In genomic region chr8:70574302-70574701, GRCm38 (mm10) we compare ENCODE assay signal across 20 mouse cellular contexts. TPM values are rescaled to one million over a fixed set of nuclear protein-coding genes. Genes with fewer than 3 reads are reported as not detected.
DNase-seq lines count a peak whose midpoint lies in the region; ATAC-seq and TF ChIP-seq lines count a peak whose summit lies in the region.
"Had no signal": no experiment of that assay in that cellular context is flagged by ENCODE, and none has a peak within 500 bp of the region (broad histone marks: within the 10 kb centered on the region; RNA-seq: fewer than 3 reads in every experiment).

No protein-coding gene starts in this region.

- peak; percentile 13 for DNase-seq in cerebellum, adult 9-11 months
- DNase-seq in cerebellum, adult 18-20 months, result no peak
- DNase-seq in heart, adult 8-10 months (ENCODE audit: low spot score), result no peak
- DNase-seq in kidney, postnatal 0 days (ENCODE audit: low spot score), result no peak
- no peak for DNase-seq in kidney, adult 18-20 months
- DNase-seq: cerebellum, adult 11 months; liver, embryonic 13.5 days; lung, postnatal 4 days; midbrain, embryonic 14.5 days; thymus, postnatal 4 days had no signal

- H3K4me2 ChIP-seq in heart, embryonic 15.5 days, result no peak overlapping the region
- H3K4me2 ChIP-seq in kidney, postnatal 0 days (ENCODE audit: low read length), result no peak overlapping the region
- H3K4me2 ChIP-seq: forebrain, embryonic 13.5 days; heart, embryonic 11.5 days; hindbrain, embryonic 13.5 days; limb, embryonic 15.5 days; liver, embryonic 13.5 days had no signal

- no peaks in the 10 kb centered on the region for H3K27me3 ChIP-seq in heart, embryonic 15.5 days
- H3K27me3 ChIP-seq in kidney, postnatal 0 days (ENCODE audit: insufficient read depth, low read length), result no peaks in the 10 kb centered on the region
- H3K27me3 ChIP-seq: forebrain, embryonic 13.5 days; hindbrain, embryonic 13.5 days; limb, embryonic 15.5 days; liver, embryonic 13.5 days; Patski had no signal

- peak overlapping the region; percentile 29 for H3K27ac ChIP-seq in heart, embryonic 15.5 days
- H3K27ac ChIP-seq in kidney, postnatal 0 days, result peak overlapping the region; percentile 39; the same call in 1 of the 2 replicates
- H3K27ac ChIP-seq in brown adipose tissue, adult 24 weeks (replicated peaks; ENCODE audit: low read depth, low read length), result 0 out of 2 replicates have a peak overlapping the region, but pooled peaks have one; percentile 35
- H3K27ac ChIP-seq: forebrain, embryonic 13.5 days; hindbrain, embryonic 13.5 days; limb, embryonic 10.5 days; limb, embryonic 15.5 days; liver, embryonic 13.5 days had no signal

- H3K9ac ChIP-seq in heart, embryonic 15.5 days, result no peak overlapping the region
- H3K9ac ChIP-seq in kidney, postnatal 0 days (ENCODE audit: low read depth, low read length), result no peak overlapping the region
- H3K9ac ChIP-seq: forebrain, embryonic 13.5 days; hindbrain, embryonic 13.5 days; limb, embryonic 15.5 days; liver, embryonic 13.5 days had no signal

- no peak overlapping the region for H3K4me3 ChIP-seq in heart, embryonic 15.5 days
- H3K4me3 ChIP-seq in kidney, postnatal 0 days (replicated peaks; ENCODE audit: low read depth, low read length), result no peak overlapping the region
- H3K4me3 ChIP-seq in brown adipose tissue, adult 24 weeks (ENCODE audit: insufficient read depth, low read depth, low read length), result no peak overlapping the region
- H3K4me3 ChIP-seq: forebrain, embryonic 13.5 days; hindbrain, embryonic 13.5 days; limb, embryonic 10.5 days; limb, embryonic 15.5 days; liver, embryonic 13.5 days had no signal

- peaks cover 15% of the 10 kb centered on the region; the same call in 1 of the 2 replicates for H3K36me3 ChIP-seq in heart, embryonic 15.5 days
- H3K36me3 ChIP-seq in kidney, postnatal 0 days (ENCODE audit: insufficient read depth, low read length), result peaks cover 8% of the 10 kb centered on the region; the same call in 1 of the 2 replicates

- no peak for TF ChIP-seq CTCF in kidney, postnatal 0 days (IDR thresholded peaks at IDR 0.05; ENCODE audit: low read depth)

- peaks cover 34% of the 10 kb centered on the region for H3K4me1 ChIP-seq in heart, embryonic 15.5 days (replicated peaks)
- H3K4me1 ChIP-seq in kidney, postnatal 0 days (replicated peaks; ENCODE audit: insufficient read depth, low read length), result no peaks in the 10 kb centered on the region
- H3K4me1 ChIP-seq in brown adipose tissue, adult 24 weeks (ENCODE audit: control insufficient read depth, insufficient read depth, insufficient read length, low read length), result peaks cover 35% of the 10 kb centered on the region
- H3K4me1 ChIP-seq: forebrain, embryonic 13.5 days; limb, embryonic 10.5 days; limb, embryonic 15.5 days had no signal

- no peak for ATAC-seq in heart, embryonic 15.5 days (replicated peaks; ENCODE audit: insufficient number of reproducible peaks, insufficient read depth, low FRiP score, low read depth)
- ATAC-seq in kidney, postnatal 0 days (replicated peaks; ENCODE audit: low FRiP score, low read depth), result no peak
- ATAC-seq: forebrain, embryonic 13.5 days; intestine, embryonic 16.5 days; Patski had no signal

- no peaks in the 10 kb centered on the region for H3K9me3 ChIP-seq in heart, embryonic 15.5 days (replicated peaks)
- no peaks in the 10 kb centered on the region for H3K9me3 ChIP-seq in kidney, postnatal 0 days (replicated peaks; ENCODE audit: low read length)
- H3K9me3 ChIP-seq: forebrain, embryonic 13.5 days; G1E; hindbrain, embryonic 13.5 days; limb, embryonic 10.5 days; limb, embryonic 15.5 days; liver, embryonic 13.5 days had no signal

RNA-seq across cellular contexts. Expression of gene Isyna1, which starts 19.9 kb away (rescaled TPM):
- 92.9 and 121 TPM in 2 replicates for polyA plus RNA-seq in heart, embryonic 15.5 days (2015; fragmentation: Nextera tagmentation; extraction: Ambion mirVana)
- 10 to 100 TPM; 15.5 to 37.5 (median 23.7) TPM for total RNA-seq in heart, adult 8-10 months (2022)
- 166 and 169 TPM in 2 replicates for polyA plus RNA-seq in kidney, postnatal 0 days (2015; fragmentation: Nextera tagmentation; extraction: Ambion mirVana)
- 7.7 and 17.4 TPM in 2 replicates for polyA plus RNA-seq in brown adipose tissue, adult 24 weeks (2012; ENCODE audit: insufficient read depth, insufficient read length, missing spikeins)

RNA-seq across cellular contexts. Expression of gene Ssbp4, which starts 34.4 kb away (rescaled TPM):
- 62.1 and 82.6 TPM in 2 replicates for polyA plus RNA-seq in heart, embryonic 15.5 days (2015; fragmentation: Nextera tagmentation; extraction: Ambion mirVana)
- total RNA-seq in heart, adult 8-10 months (2022), result 10 to 100 TPM; 29.1 to 34.1 (median 31.3) TPM
- 166 and 188 TPM in 2 replicates for polyA plus RNA-seq in kidney, postnatal 0 days (2015; fragmentation: Nextera tagmentation; extraction: Ambion mirVana)
- 29.6 and 45.0 TPM in 2 replicates for polyA plus RNA-seq in brown adipose tissue, adult 24 weeks (2012; ENCODE audit: insufficient read depth, insufficient read length, missing spikeins)

RNA-seq across cellular contexts. Expression of gene Ell, which starts 35.0 kb away (rescaled TPM):
- 10.8 and 15.0 TPM in 2 replicates for polyA plus RNA-seq in heart, embryonic 15.5 days (2015; fragmentation: Nextera tagmentation; extraction: Ambion mirVana)
- 10 to 100 TPM in 3 of 4 experiments, 1 to 10 TPM in 1; 9.3 to 12.4 (median 10.6) TPM for total RNA-seq in heart, adult 8-10 months (2022)
- polyA plus RNA-seq in kidney, postnatal 0 days (2015; fragmentation: Nextera tagmentation; extraction: Ambion mirVana), result 14.9 and 17.1 TPM in 2 replicates
- 7.3 and 9.1 TPM in 2 replicates for polyA plus RNA-seq in brown adipose tissue, adult 24 weeks (2012; ENCODE audit: insufficient read depth, insufficient read length, missing spikeins)

RNA-seq across cellular contexts. Expression of gene Lrrc25, which starts 41.7 kb away (rescaled TPM):
- 1.4 and 3.4 TPM in 2 replicates for polyA plus RNA-seq in heart, embryonic 15.5 days (2015; fragmentation: Nextera tagmentation; extraction: Ambion mirVana)
- total RNA-seq in heart, adult 8-10 months (2022), result 1 to 10 TPM; 1.4 to 2.3 (median 1.8) TPM
- polyA plus RNA-seq in kidney, postnatal 0 days (2015; fragmentation: Nextera tagmentation; extraction: Ambion mirVana), result 1.9 and 2.8 TPM in 2 replicates
- 2.0 TPM in 2 replicates for polyA plus RNA-seq in brown adipose tissue, adult 24 weeks (2012; ENCODE audit: insufficient read depth, insufficient read length, missing spikeins)

RNA-seq across cellular contexts. Expression of gene Kxd1, which starts 46.5 kb away (rescaled TPM):
- polyA plus RNA-seq in heart, embryonic 15.5 days (2015; fragmentation: Nextera tagmentation; extraction: Ambion mirVana), result 64.5 and 68.8 TPM in 2 replicates
- total RNA-seq in heart, adult 8-10 months (2022), result 100 to 1,000 TPM in 3 of 4 experiments, 10 to 100 TPM in 1; 97.9 to 114 (median 103) TPM
- 81.3 and 81.8 TPM in 2 replicates for polyA plus RNA-seq in kidney, postnatal 0 days (2015; fragmentation: Nextera tagmentation; extraction: Ambion mirVana)
- polyA plus RNA-seq in brown adipose tissue, adult 24 weeks (2012; ENCODE audit: insufficient read depth, insufficient read length, missing spikeins), result 106 and 116 TPM in 2 replicates
